Mouse (Mus musculus): ENCODE measurements around the gene Mre11a. TPM values are rescaled to one million over a fixed set of nuclear protein-coding genes. Genes with fewer than 3 reads are reported as not detected.

Gene Mre11a
- total and polyA plus RNA-seq, 3 experiments, result 10.9 to 72.4 (median 44.7) TPM

- TF ChIP-seq POLR2AphosphoS5 (IDR thresholded peaks at IDR 0.05; ENCODE audit: insufficient replicate concordance, low read depth, low read length), result no peak
- no peak for TF ChIP-seq GATA2 (IDR thresholded peaks at IDR 0.05; ENCODE audit: borderline replicate concordance, low read depth, low read length)
- TF ChIP-seq TAL1 (conservative IDR thresholded peaks at IDR 0.05; ENCODE audit: low read depth, low read length), result no peak
- no peak for TF ChIP-seq CTCF (IDR thresholded peaks at IDR 0.05; ENCODE audit: low read depth, low read length)
- TF ChIP-seq GATA1 (IDR thresholded peaks at IDR 0.05; ENCODE audit: borderline replicate concordance, low read length), result no peak
- ATAC-seq (ENCODE audit: extremely low read depth, insufficient number of reproducible peaks, low FRiP score, poor library complexity, severe bottlenecking), result no peak
- peaks cover 95% of the 10 kb centered on the region for H3K36me3 ChIP-seq (replicated peaks)
These were observed 22.3 kb downstream of the Mre11a start for GRCm38 (mm10) chr9:14806786-14807185.

GRCm38 (mm10) chr9:14810111-14810510 lies 25.7 kb downstream of the Mre11a start:
- Histone ChIP-seq H3K9me3 (replicated peaks) (no peaks in the 10 kb centered on the region), H3K4me3 (ENCODE audit: low read depth, low read length) (no peak overlapping the region), H3K4me1 (ENCODE audit: insufficient read depth, low read depth, low read length) (no peaks in the 10 kb centered on the region), H3K27me3 (ENCODE audit: insufficient read depth, low read length) (no peaks in the 10 kb centered on the region), H3K36me3 (replicated peaks) (peaks cover 97% of the 10 kb centered on the region)
- ATAC-seq (ENCODE audit: extremely low read depth, insufficient number of reproducible peaks, low FRiP score, poor library complexity, severe bottlenecking), result no peak
- TF ChIP-seq CTCF (IDR thresholded peaks at IDR 0.05; ENCODE audit: low read depth, low read length), result no peak
- no peak for TF ChIP-seq POLR2AphosphoS5 (IDR thresholded peaks at IDR 0.05; ENCODE audit: insufficient replicate concordance, low read depth, low read length)
- no peak for TF ChIP-seq GATA2 (IDR thresholded peaks at IDR 0.05; ENCODE audit: borderline replicate concordance, low read depth, low read length)
- no peak for TF ChIP-seq GATA1 (IDR thresholded peaks at IDR 0.05; ENCODE audit: borderline replicate concordance, low read length)
- no peak for TF ChIP-seq TAL1 (conservative IDR thresholded peaks at IDR 0.05; ENCODE audit: low read depth, low read length)
- no peak for DNase-seq (ENCODE audit: low spot score)

More at GRCm38 (mm10) chr9:14806786-14807185, 22.3 kb downstream of the Mre11a start:
- Histone ChIP-seq H3K4me3 (ENCODE audit: low read depth, low read length) (no peak overlapping the region), H3K9me3 (replicated peaks) (no peaks in the 10 kb centered on the region), H3K27me3 (ENCODE audit: insufficient read depth, low read length) (no peaks in the 10 kb centered on the region), H3K4me1 (ENCODE audit: insufficient read depth, low read depth, low read length) (no peaks in the 10 kb centered on the region)
- DNase-seq (ENCODE audit: low spot score), result no peak

GRCm38 (mm10) chr9:14821396-14821795 lies 36.9 kb downstream of the Mre11a start:
- Histone ChIP-seq H3K4me1 (ENCODE audit: insufficient read depth, low read depth, low read length) (no peaks in the 10 kb centered on the region), H3K36me3 (replicated peaks) (peaks cover 94% of the 10 kb centered on the region), H3K9me3 (replicated peaks) (no peaks in the 10 kb centered on the region), H3K4me3 (ENCODE audit: low read depth, low read length) (no peak overlapping the region), H3K27me3 (ENCODE audit: insufficient read depth, low read length) (no peaks in the 10 kb centered on the region)
- TF ChIP-seq CTCF (IDR thresholded peaks at IDR 0.05; ENCODE audit: low read depth, low read length), result no peak
- TF ChIP-seq GATA1 (IDR thresholded peaks at IDR 0.05; ENCODE audit: borderline replicate concordance, low read length), result no peak
- TF ChIP-seq TAL1 (conservative IDR thresholded peaks at IDR 0.05; ENCODE audit: low read depth, low read length), result no peak
- TF ChIP-seq POLR2AphosphoS5 (IDR thresholded peaks at IDR 0.05; ENCODE audit: insufficient replicate concordance, low read depth, low read length), result no peak
- TF ChIP-seq GATA2 (IDR thresholded peaks at IDR 0.05; ENCODE audit: borderline replicate concordance, low read depth, low read length), result no peak
- no peak for ATAC-seq (ENCODE audit: extremely low read depth, insufficient number of reproducible peaks, low FRiP score, poor library complexity, severe bottlenecking)
- DNase-seq (ENCODE audit: low spot score), result no peak

- no peaks in the 10 kb centered on the region for H3K4me1 ChIP-seq (ENCODE audit: insufficient read depth, low read depth, low read length)
- H3K4me3 ChIP-seq (ENCODE audit: low read depth, low read length), result no peak overlapping the region
- H3K36me3 ChIP-seq (replicated peaks), result peaks cover 90% of the 10 kb centered on the region
- TF ChIP-seq TAL1 (conservative IDR thresholded peaks at IDR 0.05; ENCODE audit: low read depth, low read length) (no peak), GATA2 (IDR thresholded peaks at IDR 0.05; ENCODE audit: borderline replicate concordance, low read depth, low read length) (no peak), GATA1 (IDR thresholded peaks at IDR 0.05; ENCODE audit: borderline replicate concordance, low read length) (no peak), CTCF (IDR thresholded peaks at IDR 0.05; ENCODE audit: low read depth, low read length) (no peak), POLR2AphosphoS5 (IDR thresholded peaks at IDR 0.05; ENCODE audit: insufficient replicate concordance, low read depth, low read length) (no peak)
- no peaks in the 10 kb centered on the region for H3K27me3 ChIP-seq (ENCODE audit: insufficient read depth, low read length)
- ATAC-seq (ENCODE audit: extremely low read depth, insufficient number of reproducible peaks, low FRiP score, poor library complexity, severe bottlenecking), result no peak
- no peak for DNase-seq (ENCODE audit: low spot score)
- no peaks in the 10 kb centered on the region for H3K9me3 ChIP-seq (replicated peaks)
These were observed 40.4 kb downstream of the Mre11a start for GRCm38 (mm10) chr9:14824840-14825239.

- Histone ChIP-seq H3K9me3 (replicated peaks) (no peaks in the 10 kb centered on the region), H3K36me3 (replicated peaks) (peaks cover 90% of the 10 kb centered on the region), H3K4me1 (ENCODE audit: insufficient read depth, low read depth, low read length) (no peaks in the 10 kb centered on the region), H3K27me3 (ENCODE audit: insufficient read depth, low read length) (no peaks in the 10 kb centered on the region), H3K4me3 (ENCODE audit: low read depth, low read length) (no peak overlapping the region)
- DNase-seq (ENCODE audit: low spot score) (no peak), ATAC-seq (ENCODE audit: extremely low read depth, insufficient number of reproducible peaks, low FRiP score, poor library complexity, severe bottlenecking) (no peak)
- TF ChIP-seq CTCF (IDR thresholded peaks at IDR 0.05; ENCODE audit: low read depth, low read length) (no peak), TAL1 (conservative IDR thresholded peaks at IDR 0.05; ENCODE audit: low read depth, low read length) (no peak), GATA2 (IDR thresholded peaks at IDR 0.05; ENCODE audit: borderline replicate concordance, low read depth, low read length) (no peak), POLR2AphosphoS5 (IDR thresholded peaks at IDR 0.05; ENCODE audit: insufficient replicate concordance, low read depth, low read length) (no peak), GATA1 (IDR thresholded peaks at IDR 0.05; ENCODE audit: borderline replicate concordance, low read length) (no peak)
These were observed 43.4 kb downstream of the Mre11a start for GRCm38 (mm10) chr9:14827875-14828274.

GRCm38 (mm10) chr9:14832046-14832445 lies 47.6 kb downstream of the Mre11a start:
- no peak for ATAC-seq (ENCODE audit: extremely low read depth, insufficient number of reproducible peaks, low FRiP score, poor library complexity, severe bottlenecking)

More at GRCm38 (mm10) chr9:14832046-14832445, 47.6 kb downstream of the Mre11a start:
- H3K4me3 ChIP-seq (ENCODE audit: low read depth, low read length), result no peak overlapping the region
- H3K36me3 ChIP-seq (replicated peaks), result peaks cover 91% of the 10 kb centered on the region
- no peak for TF ChIP-seq GATA1 (IDR thresholded peaks at IDR 0.05; ENCODE audit: borderline replicate concordance, low read length)
- TF ChIP-seq CTCF (IDR thresholded peaks at IDR 0.05; ENCODE audit: low read depth, low read length), result no peak
- TF ChIP-seq TAL1 (conservative IDR thresholded peaks at IDR 0.05; ENCODE audit: low read depth, low read length), result no peak
- no peak for TF ChIP-seq GATA2 (IDR thresholded peaks at IDR 0.05; ENCODE audit: borderline replicate concordance, low read depth, low read length)
- DNase-seq (ENCODE audit: low spot score), result no peak
- no peaks in the 10 kb centered on the region for H3K9me3 ChIP-seq (replicated peaks)
- no peaks in the 10 kb centered on the region for H3K4me1 ChIP-seq (ENCODE audit: insufficient read depth, low read depth, low read length)
- no peaks in the 10 kb centered on the region for H3K27me3 ChIP-seq (ENCODE audit: insufficient read depth, low read length)
